Mouse (Mus musculus) retina, embryonic 14.5 days (tissue): ENCODE measurements at regions not wholly inside any gene's neighbourhood (a gene's known extent, or its start where the extent isn't known, plus 50 kb on each side); places are given as distances from the start of the nearest gene placed in this dataset.

Source experiments
- DNase-seq: peaks from one replicate; pipeline ENCODE4 v3.0.0-alpha.2; 2015; ENCODE audit warnings: low spot score

DNA sequence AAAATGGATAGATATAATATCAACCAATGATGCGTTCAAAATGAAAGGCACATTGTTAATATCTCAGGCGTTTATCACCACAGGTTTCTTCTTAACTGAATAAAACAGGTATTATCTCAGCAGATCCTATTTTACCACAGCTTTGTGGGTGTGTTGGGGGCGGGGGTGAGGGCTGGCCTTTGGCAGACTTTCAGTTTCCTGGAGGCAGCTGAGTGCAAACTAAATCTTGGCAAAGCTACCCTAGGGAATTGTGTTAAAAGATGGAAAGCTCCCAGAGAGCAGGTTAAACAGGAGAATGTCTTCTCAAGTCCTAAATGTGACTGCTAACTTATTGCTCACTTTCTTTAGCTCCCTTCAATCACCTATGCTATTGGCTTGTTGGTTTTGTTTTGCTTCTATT is 223.8 kb downstream of the Kdm4c start:
- no peak for DNase-seq

GRCm38 (mm10) chr4:74512489-74512888 is 270.2 kb downstream of the Kdm4c start:
- no peak for DNase-seq

- DNase-seq, result peak; percentile 20
These were observed 311.6 kb downstream of the Kdm4c start for GRCm38 (mm10) chr4:74553888-74554287.

GRCm38 (mm10) chr4:74563565-74563964 is 321.3 kb downstream of the Kdm4c start:
- DNase-seq, result peak; percentile 77

DNA sequence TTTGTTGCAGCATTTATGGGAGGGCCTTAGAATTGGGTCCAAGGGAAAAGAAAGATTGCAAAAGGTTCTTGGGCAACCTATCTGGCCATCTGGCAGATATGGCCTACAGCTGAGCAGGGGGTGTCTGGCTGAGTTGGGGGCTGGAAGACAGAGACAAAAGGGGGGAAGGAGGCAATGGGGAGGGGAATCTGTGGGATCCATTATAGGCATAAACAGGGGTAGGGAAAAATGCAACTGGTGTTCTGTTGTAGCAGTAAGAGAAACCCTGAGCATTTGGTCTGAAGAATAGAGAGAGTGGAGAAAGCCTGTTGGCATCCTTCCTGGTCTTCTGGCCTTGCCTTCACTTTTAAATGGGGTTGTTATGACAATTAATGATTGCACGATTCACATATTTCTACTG is 344.1 kb downstream of the Kdm4c start:
- DNase-seq, result no peak

GRCm38 (mm10) chr4:74587125-74587524 is 344.8 kb downstream of the Kdm4c start:
- DNase-seq, result no peak

- no peak for DNase-seq
These were observed 346.5 kb downstream of the Kdm4c start for GRCm38 (mm10) chr4:74588761-74589160.

DNA sequence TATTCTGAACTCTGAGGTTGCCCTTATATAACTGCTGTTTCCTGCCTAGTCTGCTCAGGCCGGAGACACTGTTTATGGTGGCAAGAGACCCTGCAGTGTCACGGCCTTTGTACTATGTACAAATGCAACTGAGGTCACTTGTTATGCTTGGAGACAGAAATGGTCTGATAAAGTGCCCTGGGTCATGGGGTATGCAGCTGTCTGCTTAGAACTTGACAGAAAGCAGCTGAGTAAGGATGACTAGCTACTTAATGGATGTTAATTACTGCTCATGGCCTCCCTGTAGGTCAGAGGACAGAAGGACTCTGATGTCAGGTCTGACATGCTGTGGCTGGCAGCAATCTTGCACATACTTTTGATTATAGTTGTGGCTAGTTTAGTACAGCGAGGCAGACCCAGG is 370.7 kb downstream of the Kdm4c start:
- peak; percentile 49 for DNase-seq
